Mouse (Mus musculus): ENCODE results near the gene Ric8a.
"Not testable (repeated sequence)": the region's sequence is repeated elsewhere in the genome, so short reads cannot be mapped to it uniquely, and the experiment has no call there.

DNA sequence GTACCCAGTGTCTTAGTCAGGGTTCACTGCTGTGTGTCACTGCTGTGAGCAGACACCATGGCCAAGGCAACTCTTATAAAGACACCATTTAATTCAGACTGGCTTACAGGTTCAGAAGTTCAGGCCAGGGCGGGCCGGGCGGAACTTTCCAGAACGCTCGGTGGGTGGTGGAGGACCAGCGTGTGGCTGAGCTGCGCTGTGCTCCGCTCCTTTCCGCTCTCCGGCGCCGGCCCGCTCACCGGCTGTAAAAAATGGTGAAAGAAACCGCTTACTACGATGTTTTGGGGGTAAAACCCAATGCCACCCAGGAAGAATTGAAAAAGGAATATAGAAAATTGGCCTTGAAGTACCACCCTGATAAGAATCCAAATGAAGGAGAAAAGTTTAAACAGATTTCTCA is 33.9 kb downstream of the Ric8a start:
- TF ChIP-seq CTCF (IDR thresholded peaks at IDR 0.05; ENCODE audit: low read depth, low read length); POLR2A (IDR thresholded peaks at IDR 0.05; ENCODE audit: borderline replicate concordance, low read depth, low read length): not testable (repeated sequence)
